Mouse (Mus musculus): ENCODE results near the gene Col19a1. TPM values are rescaled to one million over a fixed set of nuclear protein-coding genes. Genes with fewer than 3 reads are reported as not detected.

Gene Col19a1
- polyA plus RNA-seq (2015; fragmentation: Nextera tagmentation; extraction: Ambion mirVana) = 0.02 and 0.07 TPM in 2 replicates

DNA sequence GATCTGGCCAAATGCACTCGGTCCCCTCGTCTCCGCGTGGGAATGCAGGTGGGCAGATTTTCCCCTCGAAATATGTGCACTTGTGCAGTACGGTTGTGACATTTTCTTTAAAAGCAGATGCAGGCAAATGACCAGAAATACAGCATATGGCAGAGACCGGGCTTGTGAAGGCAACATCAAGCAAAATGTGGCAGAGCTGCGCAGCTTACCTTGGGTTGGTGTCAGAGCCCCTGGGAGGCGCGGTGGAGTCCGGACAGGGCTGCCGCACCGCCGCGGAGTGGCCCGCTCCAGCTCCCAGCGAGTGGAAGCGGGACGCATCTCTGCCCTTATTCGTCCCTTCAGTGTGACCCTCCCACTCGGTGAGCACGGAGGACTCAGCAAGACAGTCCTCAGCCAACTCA lies at the start of gene Col19a1:
Col19a1 (minus strand) TSS at position 332 of the 401 bp plus-strand sequence.

Other genes starting within 250 kb of the Col19a1 start
- 18.8 and 24.9 TPM in 2 replicates for gene Lmbrd1, start 91.2 kb upstream of the Col19a1 start, polyA plus RNA-seq (2015; fragmentation: Nextera tagmentation; extraction: Ambion mirVana)